Mouse (Mus musculus) embryonic stem cell, embryonic (primary cell): ENCODE data around the gene Sprr2a3.
"Not testable (repeated sequence)": the region's sequence is repeated elsewhere in the genome, so short reads cannot be mapped to it uniquely, and the experiment has no call there.

Experiments used
- CTCF ChIA-PET, 4 experiments: fragments of 300-600 bp in 2 of 4; fragments of 350-600 bp in 2 of 4; sonication (Branson Sonifier 250); formaldehyde crosslinking; loops; one replicate each; lab custom pipeline; 2022; ENCODE audit warnings: inconsistent platforms in 2 of 4; lab: Charles Lee
- POLR2A ChIA-PET, 4 experiments: fragments of 300-600 bp in 2 of 4; fragments of 350-600 bp in 2 of 4; sonication (Branson Sonifier 250); formaldehyde crosslinking; loops; one replicate each; lab custom pipeline; 2022; ENCODE audit warnings: antibody characterized with exemption in 4 of 4, inconsistent platforms in 1 of 4; lab: Charles Lee

Gene Sprr2a3

DNA sequence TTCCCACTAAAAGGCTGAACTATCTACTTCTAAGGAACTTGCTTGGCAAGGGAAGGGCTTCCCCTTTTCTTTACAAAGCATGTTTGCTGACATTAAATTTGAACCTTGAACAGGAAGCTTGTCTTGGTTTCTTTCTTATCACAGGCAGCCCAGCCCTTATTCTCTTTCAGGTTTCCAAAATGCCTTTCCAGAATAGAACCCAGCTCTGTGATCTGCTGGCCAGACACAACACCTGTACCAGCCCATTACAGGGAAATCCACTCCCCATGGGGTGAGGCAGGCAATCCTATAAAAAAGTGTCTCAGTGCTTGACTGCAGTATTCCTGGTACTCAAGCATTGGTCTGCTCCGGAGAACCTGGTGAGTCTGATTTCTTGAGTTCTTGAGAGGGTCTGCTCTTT, at the start of gene Sprr2a3:
Gene Sprr2a3 (plus strand): TSS at position 317 of the 400 bp plus-strand sequence.
- POLR2A ChIA-PET, CTCF ChIA-PET: not testable (repeated sequence)

DNA sequence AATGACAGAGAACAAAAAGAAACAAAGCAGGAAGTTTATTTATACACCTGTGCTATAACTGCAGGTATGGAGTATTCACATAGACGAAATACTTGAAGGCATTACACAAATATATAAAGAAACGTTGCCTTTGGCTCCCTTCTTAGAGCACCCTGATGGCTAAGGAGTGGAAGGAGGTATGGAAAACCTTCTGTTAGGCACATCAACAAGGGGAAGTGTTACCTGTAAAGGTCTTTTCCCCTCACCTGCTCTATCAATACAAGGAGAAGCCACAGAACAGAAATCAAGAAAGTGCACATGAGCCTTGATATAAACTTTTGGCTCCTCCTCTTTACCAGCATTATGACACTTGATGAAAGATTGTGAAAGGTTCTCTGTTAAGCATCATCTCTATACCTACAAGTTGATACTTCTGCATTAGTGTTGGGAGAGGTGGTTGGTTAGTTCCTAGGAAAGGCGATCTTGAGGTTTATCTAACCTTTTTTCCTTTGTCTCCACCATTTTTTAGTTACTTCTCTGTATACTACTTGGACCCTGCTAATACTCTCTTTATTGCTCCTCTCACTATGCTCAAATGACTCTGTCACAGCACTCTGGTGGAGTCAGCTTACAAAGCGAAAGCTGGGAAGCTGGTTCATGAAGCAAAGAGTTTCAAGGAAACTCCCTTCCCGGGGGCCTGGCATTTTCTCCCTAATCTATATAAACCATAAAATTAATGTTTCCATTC, 48.6 kb upstream of the Sprr2a3 start:
- POLR2A ChIA-PET, CTCF ChIA-PET: not testable (repeated sequence)

GRCm38 (mm10) chr3:92238736-92239135, 46.5 kb upstream of the Sprr2a3 start:
- POLR2A ChIA-PET, CTCF ChIA-PET: not testable (repeated sequence)

- POLR2A ChIA-PET, CTCF ChIA-PET: not testable (repeated sequence)
These were observed 46.0 kb upstream of the Sprr2a3 start for GRCm38 (mm10) chr3:92239197-92239596.

DNA sequence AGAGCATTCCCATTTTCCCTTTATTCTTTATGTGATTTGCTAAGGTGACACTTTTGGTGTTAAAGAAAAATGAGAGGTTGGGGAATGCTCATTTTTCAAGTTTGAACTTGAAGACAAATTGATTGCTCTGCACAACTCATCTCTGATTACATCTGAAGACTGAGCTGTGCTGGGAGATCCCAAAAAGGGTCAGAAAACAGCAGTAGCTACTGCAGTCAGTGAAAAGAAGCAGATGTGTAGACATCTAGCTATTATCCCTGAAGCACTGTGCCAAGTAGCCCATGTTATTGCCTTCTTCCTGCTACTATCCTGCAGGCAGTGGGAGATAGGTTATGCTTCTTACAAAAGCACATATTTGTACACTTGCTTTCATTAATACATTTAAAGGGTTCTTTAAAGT, 40.4 kb upstream of the Sprr2a3 start:
- CTCF ChIA-PET, POLR2A ChIA-PET: not testable (repeated sequence)

- POLR2A ChIA-PET, CTCF ChIA-PET: not testable (repeated sequence)
These were observed 39.0 kb upstream of the Sprr2a3 start for GRCm38 (mm10) chr3:92246245-92246644.

GRCm38 (mm10) chr3:92248494-92248893, 36.7 kb upstream of the Sprr2a3 start:
- POLR2A ChIA-PET, CTCF ChIA-PET: not testable (repeated sequence)

DNA sequence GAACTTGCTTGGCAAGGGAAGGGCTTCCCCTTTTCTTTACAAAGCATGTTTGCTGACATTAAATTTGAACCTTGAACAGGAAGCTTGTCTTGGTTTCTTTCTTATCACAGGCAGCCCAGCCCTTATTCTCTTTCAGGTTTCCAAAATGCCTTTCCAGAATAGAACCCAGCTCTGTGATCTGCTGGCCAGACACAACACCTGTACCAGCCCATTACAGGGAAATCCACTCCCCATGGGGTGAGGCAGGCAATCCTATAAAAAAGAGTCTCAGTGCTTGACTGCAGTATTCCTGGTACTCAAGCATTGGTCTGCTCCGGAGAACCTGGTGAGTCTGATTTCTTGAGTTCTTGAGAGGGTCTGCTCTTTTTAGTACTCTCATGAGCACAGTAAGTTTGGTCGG, 34.8 kb upstream of the Sprr2a3 start:
- CTCF ChIA-PET, POLR2A ChIA-PET: not testable (repeated sequence)

DNA sequence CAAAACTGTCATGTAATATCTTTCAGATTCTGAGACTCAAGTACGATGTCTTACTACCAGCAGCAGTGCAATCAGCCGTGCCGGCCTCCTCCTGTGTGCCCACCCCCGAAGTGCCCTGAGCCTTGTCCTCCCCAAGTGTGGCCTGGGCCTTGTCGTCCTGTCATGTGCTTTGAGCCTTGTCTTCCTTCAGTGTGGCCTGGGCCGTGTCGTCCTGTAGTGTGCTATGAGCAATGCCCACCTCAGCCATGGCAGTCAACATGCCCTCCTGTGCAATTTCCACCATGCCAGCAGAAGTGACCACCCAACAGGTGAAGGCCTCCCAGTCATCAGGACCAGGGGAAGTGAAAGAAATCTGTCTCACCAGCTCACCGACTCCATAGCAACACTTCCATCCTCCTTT, 31.4 kb upstream of the Sprr2a3 start:
- CTCF ChIA-PET, POLR2A ChIA-PET: not testable (repeated sequence)

DNA sequence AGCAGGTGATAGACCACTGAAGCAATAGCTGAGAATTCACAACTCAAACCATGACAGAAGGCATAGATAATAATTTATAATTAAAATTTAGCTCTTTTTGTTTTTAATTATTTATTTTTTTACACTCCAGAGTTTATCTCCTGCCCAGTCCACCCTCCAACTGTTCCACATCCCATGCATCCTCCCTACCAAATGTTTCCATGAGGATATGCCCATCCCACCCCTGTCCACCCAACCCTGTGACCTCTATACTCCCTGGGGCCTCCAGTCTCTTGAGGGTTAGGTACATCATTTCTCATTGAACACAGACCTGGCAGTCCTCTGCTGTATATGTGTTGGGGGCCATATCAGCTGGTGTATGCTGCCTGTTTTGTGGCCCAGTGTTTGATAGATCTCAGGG, 26.7 kb upstream of the Sprr2a3 start:
- POLR2A ChIA-PET, CTCF ChIA-PET: not testable (repeated sequence)

- CTCF ChIA-PET, result not testable (repeated sequence)
These were observed 21.8 kb upstream of the Sprr2a3 start for GRCm38 (mm10) chr3:92263462-92263861.

DNA sequence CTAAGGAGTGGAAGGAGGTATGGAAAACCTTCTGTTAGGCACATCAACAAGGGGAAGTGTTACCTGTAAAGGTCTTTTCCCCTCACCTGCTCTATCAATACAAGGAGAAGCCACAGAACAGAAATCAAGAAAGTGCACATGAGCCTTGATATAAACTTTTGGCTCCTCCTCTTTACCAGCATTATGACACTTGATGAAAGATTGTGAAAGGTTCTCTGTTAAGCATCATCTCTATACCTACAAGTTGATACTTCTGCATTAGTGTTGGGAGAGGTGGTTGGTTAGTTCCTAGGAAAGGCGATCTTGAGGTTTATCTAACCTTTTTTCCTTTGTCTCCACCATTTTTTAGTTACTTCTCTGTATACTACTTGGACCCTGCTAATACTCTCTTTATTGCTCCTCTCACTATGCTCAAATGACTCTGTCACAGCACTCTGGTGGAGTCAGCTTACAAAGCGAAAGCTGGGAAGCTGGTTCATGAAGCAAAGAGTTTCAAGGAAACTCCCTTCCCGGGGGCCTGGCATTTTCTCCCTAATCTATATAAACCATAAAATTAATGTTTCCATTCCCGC, 13.7 kb upstream of the Sprr2a3 start:
- CTCF ChIA-PET, POLR2A ChIA-PET: not testable (repeated sequence)

More at GRCm38 (mm10) chr3:92263462-92263861, 21.8 kb upstream of the Sprr2a3 start:
- POLR2A ChIA-PET, result not testable (repeated sequence)

DNA sequence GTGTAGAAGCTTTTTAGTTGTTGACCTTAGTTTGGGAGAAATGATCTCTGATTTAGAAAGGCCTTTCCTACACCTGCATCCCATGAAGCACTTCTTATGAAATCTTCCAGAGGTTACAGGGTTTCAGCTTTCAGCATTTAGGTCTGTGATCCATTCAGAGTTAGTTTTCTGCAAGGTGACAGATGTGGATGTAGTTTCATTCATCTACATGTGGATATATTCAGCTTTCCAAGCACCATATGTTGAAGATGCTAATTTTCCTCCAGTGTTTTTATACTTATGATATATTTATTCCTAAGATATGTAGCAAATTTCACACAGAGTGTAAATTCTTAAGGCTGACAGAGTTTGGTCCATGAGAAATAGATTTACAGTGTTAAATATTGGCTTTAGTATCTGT, 11.7 kb upstream of the Sprr2a3 start:
- POLR2A ChIA-PET, CTCF ChIA-PET: not testable (repeated sequence)

GRCm38 (mm10) chr3:92274018-92274417, 11.2 kb upstream of the Sprr2a3 start:
- POLR2A ChIA-PET, CTCF ChIA-PET: not testable (repeated sequence)

DNA sequence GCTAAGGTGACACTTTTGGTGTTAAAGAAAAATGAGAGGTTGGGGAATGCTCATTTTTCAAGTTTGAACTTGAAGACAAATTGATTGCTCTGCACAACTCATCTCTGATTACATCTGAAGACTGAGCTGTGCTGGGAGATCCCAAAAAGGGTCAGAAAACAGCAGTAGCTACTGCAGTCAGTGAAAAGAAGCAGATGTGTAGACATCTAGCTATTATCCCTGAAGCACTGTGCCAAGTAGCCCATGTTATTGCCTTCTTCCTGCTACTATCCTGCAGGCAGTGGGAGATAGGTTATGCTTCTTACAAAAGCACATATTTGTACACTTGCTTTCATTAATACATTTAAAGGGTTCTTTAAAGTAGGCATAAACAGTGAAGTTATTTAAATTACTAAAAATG, 5.6 kb upstream of the Sprr2a3 start:
- CTCF ChIA-PET, POLR2A ChIA-PET: not testable (repeated sequence)

GRCm38 (mm10) chr3:92280963-92281606, 4.1 kb upstream of the Sprr2a3 start:
- POLR2A ChIA-PET, CTCF ChIA-PET: not testable (repeated sequence)

GRCm38 (mm10) chr3:92288489-92288888, 3.3 kb downstream of the Sprr2a3 start:
- CTCF ChIA-PET, POLR2A ChIA-PET: not testable (repeated sequence)

DNA sequence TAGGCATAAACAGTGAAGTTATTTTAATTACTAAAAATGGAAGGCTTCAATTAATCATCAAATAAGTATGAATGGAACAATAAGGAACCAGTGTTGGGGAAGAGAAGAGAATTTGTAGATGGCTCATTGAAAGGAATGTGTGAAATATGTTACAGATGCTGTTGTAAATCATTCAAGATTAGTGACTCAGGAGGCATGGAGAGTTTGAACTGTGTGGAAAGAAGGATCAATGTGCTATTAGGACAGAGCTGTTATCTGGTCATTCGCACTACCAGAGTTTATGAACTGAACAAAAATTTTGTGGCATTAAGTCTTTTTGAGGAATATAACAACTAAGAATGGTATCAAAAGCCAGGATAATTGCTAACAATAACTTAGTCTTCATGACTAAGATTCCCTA, 22.2 kb downstream of the Sprr2a3 start:
- CTCF ChIA-PET, result no interaction called here
- POLR2A ChIA-PET, result no interaction called here

- CTCF ChIA-PET, result no interaction called here
- POLR2A ChIA-PET, result no interaction called here
These were observed 31.1 kb downstream of the Sprr2a3 start, which contains the start of gene Sprr2b for GRCm38 (mm10) chr3:92316320-92316719. Gene Sprr2b (plus strand): TSS chr3:92316620.

- POLR2A ChIA-PET, result no interaction called here
- CTCF ChIA-PET, result no interaction called here
These were observed 32.2 kb downstream of the Sprr2a3 start for GRCm38 (mm10) chr3:92317384-92317783.

GRCm38 (mm10) chr3:92336278-92336677, 51.1 kb downstream of the Sprr2a3 start:
- POLR2A ChIA-PET, result no interaction called here
- CTCF ChIA-PET, result no interaction called here
